In genomic region chr6:142538503-142538902, GRCm38 (mm10) we compare ENCODE assay signal across 9 mouse cellular contexts. TPM values are rescaled to one million over a fixed set of nuclear protein-coding genes. Genes with fewer than 3 reads are reported as not detected.
A peak's percentile ranks its signal among the peaks of the same experiment; 100 is the strongest.
DNase-seq lines count a peak whose midpoint lies in the region; ATAC-seq and TF ChIP-seq lines count a peak whose summit lies in the region.
"Had no signal": no experiment of that assay in that cellular context is flagged by ENCODE, and none has a peak within 500 bp of the region (broad histone marks: within the 10 kb centered on the region; RNA-seq: fewer than 3 reads in every experiment).

No protein-coding gene starts in this region.

- no peak for TF ChIP-seq CTCF in testis, adult 2 months (IDR thresholded peaks at IDR 0.05; ENCODE audit: control insufficient read depth, insufficient read depth, insufficient replicate concordance, low read depth, low read length)

- peak overlapping the region; percentile 68 for H3K4me3 ChIP-seq in testis, adult 2 months (ENCODE audit: control insufficient read depth, low read depth, low read length)
- no peak overlapping the region for H3K4me3 ChIP-seq in forebrain, embryonic 14.5 days (ENCODE audit: low read depth, low read length)
- no peak overlapping the region for H3K4me3 ChIP-seq in hindbrain, embryonic 13.5 days

- WGBS in forebrain, embryonic 14.5 days, result 84% methylated on average over 17 of the region's 17 CpGs
- WGBS in hindbrain, embryonic 13.5 days, result 86% methylated on average over 17 of the region's 17 CpGs

- H3K4me2 ChIP-seq in forebrain, embryonic 14.5 days (ENCODE audit: low read length), result no peak overlapping the region
- H3K4me2 ChIP-seq in hindbrain, embryonic 13.5 days, result no peak overlapping the region

- no peaks in the 10 kb centered on the region for H3K36me3 ChIP-seq in testis, adult 2 months (ENCODE audit: control insufficient read depth, insufficient read depth, low read length)
- no peaks in the 10 kb centered on the region for H3K36me3 ChIP-seq in forebrain, embryonic 14.5 days (ENCODE audit: control insufficient read depth, insufficient read depth, low read length)
- no peaks in the 10 kb centered on the region for H3K36me3 ChIP-seq in hindbrain, embryonic 13.5 days

- DNase-seq in testis, postnatal 10 days (ENCODE audit: low spot score), result no peak
- peak; percentile 59 for DNase-seq in lung, postnatal 14 days
- no peak for DNase-seq in forebrain, embryonic 14.5 days (ENCODE audit: low spot score)
- no peak for DNase-seq in layer of hippocampus, postnatal 36 days
- DNase-seq in right cerebral cortex, adult 2 months (ENCODE audit: low spot score in 2 of 2), result no peak

- peaks cover 4% of the 10 kb centered on the region; the same call in 1 of the 2 replicates for H3K4me1 ChIP-seq in testis, adult 2 months (ENCODE audit: control insufficient read depth, insufficient read depth, low read length)
- no peaks in the 10 kb centered on the region for H3K4me1 ChIP-seq in forebrain, embryonic 14.5 days (ENCODE audit: control insufficient read depth, insufficient read depth, low read length)
- H3K4me1 ChIP-seq in hindbrain, embryonic 13.5 days (replicated peaks), result no peaks in the 10 kb centered on the region

- no peak for TF ChIP-seq POLR2A in testis, adult 2 months (IDR thresholded peaks at IDR 0.05; ENCODE audit: control insufficient read depth, low read depth, low read length)

- no peaks in the 10 kb centered on the region for H3K9me3 ChIP-seq in forebrain, embryonic 14.5 days (replicated peaks; ENCODE audit: control insufficient read depth, low read length)
- no peaks in the 10 kb centered on the region for H3K9me3 ChIP-seq in hindbrain, embryonic 13.5 days

- peak; percentile 73 for ATAC-seq in inflammation-experienced regulatory T-cells, adult 6 months
- no peak for ATAC-seq in forebrain, embryonic 14.5 days
- no peak for ATAC-seq in hindbrain, embryonic 13.5 days (ENCODE audit: low FRiP score)
- ATAC-seq: Patski had no signal

- H3K27ac ChIP-seq in testis, adult 2 months (ENCODE audit: control insufficient read depth, insufficient read depth, low read depth, low read length), result no peak overlapping the region
- no peak overlapping the region for H3K27ac ChIP-seq in forebrain, embryonic 14.5 days (ENCODE audit: low read depth, low read length)
- no peak overlapping the region for H3K27ac ChIP-seq in hindbrain, embryonic 13.5 days

- no peak overlapping the region for H3K9ac ChIP-seq in forebrain, embryonic 14.5 days (ENCODE audit: low read length)
- no peak overlapping the region for H3K9ac ChIP-seq in hindbrain, embryonic 13.5 days

- no peaks in the 10 kb centered on the region for H3K27me3 ChIP-seq in testis, adult 2 months (ENCODE audit: control insufficient read depth, insufficient read depth, low read length)
- no peaks in the 10 kb centered on the region for H3K27me3 ChIP-seq in forebrain, embryonic 14.5 days (replicated peaks; ENCODE audit: control insufficient read depth, insufficient read depth, low read length)
- no peaks in the 10 kb centered on the region for H3K27me3 ChIP-seq in hindbrain, embryonic 13.5 days

RNA-seq across cellular contexts. Expression of gene Ldhb, which starts 30.7 kb away (rescaled TPM):
- 146 and 157 TPM in 2 replicates for polyA plus RNA-seq in testis, adult 2 months (2012; rRNA removed)
- polyA plus RNA-seq in inflammation-experienced regulatory T-cells, adult 6 months (2017; shearing (Covaris generic)), result 100 to 1,000 TPM in 2 of 3 experiments, 10 to 100 TPM in 1; 58.7 to 153 (median 114) TPM
- 544 and 576 TPM in 2 replicates for polyA plus RNA-seq in forebrain, embryonic 14.5 days (2014; fragmentation: Nextera tagmentation; extraction: Ambion mirVana)
- total RNA-seq in layer of hippocampus, postnatal 36 days (2021), result 100 to 1,000 TPM; 518 to 567 TPM
- 510 and 517 TPM in 2 replicates for polyA plus RNA-seq in hindbrain, embryonic 13.5 days (2015; fragmentation: Nextera tagmentation; extraction: Ambion mirVana)

RNA-seq across cellular contexts. Expression of gene Kcnj8, which starts 32.9 kb away (rescaled TPM):
- 0.52 and 1.4 TPM in 2 replicates for polyA plus RNA-seq in testis, adult 2 months (2012; rRNA removed)
- polyA plus RNA-seq in inflammation-experienced regulatory T-cells, adult 6 months (2017; shearing (Covaris generic)), result under 1 TPM in 1 of 3 experiments, not detected in 2; 0.19 TPM
- 15.0 TPM in 2 replicates for polyA plus RNA-seq in forebrain, embryonic 14.5 days (2014; fragmentation: Nextera tagmentation; extraction: Ambion mirVana)
- 1 to 10 TPM; 1.5 to 2.0 TPM for total RNA-seq in layer of hippocampus, postnatal 36 days (2021)
- 10.9 and 12.1 TPM in 2 replicates for polyA plus RNA-seq in hindbrain, embryonic 13.5 days (2015; fragmentation: Nextera tagmentation; extraction: Ambion mirVana)
- polyA plus RNA-seq: Patski had no signal
